Mouse (Mus musculus) spleen, postnatal 36 days (tissue): Measurements from ENCODE around the gene Slc7a1.

Experiments used
- DNase-seq, 2 experiments: peaks; one replicate each; pipeline ENCODE4 v3.0.0; 2022; ENCODE audit warnings: low spot score in 2 of 2, mixed read lengths in 1 of 2

The Slc7a1 gene

DNA sequence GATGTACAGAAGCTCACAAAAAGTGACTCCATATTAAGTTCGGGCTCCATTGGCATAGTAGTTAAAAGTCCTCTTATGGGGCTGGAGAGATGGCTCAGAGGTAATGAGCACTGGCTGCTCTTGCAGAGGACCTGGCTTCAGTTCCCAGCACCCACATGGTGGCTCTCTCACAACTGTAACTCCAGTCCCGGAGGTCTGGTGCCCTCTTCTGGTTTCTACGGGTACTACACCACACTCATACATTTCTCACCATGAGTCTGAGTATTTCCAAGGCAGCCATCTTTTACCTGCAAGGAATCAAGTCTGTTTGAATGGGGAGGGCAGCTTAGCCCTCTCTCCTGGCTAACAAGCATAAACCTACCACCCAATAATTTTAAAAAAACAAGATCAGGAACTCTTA is 30.5 kb downstream of the Slc7a1 start:
- DNase-seq = no peak

DNA sequence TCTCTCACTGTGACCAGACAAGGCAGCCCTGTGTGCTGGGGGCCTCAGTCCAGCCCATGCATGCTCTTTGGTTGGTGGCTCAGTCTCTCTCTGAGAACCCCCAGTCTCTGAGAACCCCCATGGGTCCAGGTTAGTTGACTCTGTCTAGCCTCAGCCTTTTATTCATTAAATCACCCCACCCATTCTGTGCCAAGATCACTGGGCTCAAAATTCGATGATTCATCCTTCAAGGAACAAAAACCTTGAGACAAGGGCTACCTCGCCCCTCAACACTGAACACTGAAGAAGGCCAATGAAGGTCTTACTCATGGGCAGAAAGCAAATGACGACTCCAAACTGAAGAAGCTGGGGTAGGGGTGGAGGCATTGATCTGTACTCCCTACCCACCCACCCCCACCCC is 31.9 kb downstream of the Slc7a1 start:
- DNase-seq = no peak

DNA sequence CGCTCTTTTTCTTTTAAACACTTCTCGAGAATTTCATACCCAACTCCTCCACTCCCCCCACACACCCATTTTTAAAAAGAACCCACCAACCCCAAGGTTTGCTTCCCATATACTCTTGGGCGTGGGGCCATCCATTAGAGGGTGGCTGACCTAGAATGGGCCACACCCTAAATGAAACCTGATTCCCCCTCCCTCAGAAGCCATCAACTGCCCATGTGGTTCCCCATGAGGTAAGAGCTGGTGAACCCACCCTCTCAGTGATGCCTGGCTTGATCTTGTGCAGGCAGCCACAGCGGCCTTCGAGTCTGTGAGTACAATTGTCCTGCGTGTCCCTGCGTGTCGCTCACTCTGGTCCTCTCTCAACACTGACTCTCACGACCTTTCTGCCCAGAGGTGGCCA is 33.2 kb downstream of the Slc7a1 start:
- no peak for DNase-seq

DNA sequence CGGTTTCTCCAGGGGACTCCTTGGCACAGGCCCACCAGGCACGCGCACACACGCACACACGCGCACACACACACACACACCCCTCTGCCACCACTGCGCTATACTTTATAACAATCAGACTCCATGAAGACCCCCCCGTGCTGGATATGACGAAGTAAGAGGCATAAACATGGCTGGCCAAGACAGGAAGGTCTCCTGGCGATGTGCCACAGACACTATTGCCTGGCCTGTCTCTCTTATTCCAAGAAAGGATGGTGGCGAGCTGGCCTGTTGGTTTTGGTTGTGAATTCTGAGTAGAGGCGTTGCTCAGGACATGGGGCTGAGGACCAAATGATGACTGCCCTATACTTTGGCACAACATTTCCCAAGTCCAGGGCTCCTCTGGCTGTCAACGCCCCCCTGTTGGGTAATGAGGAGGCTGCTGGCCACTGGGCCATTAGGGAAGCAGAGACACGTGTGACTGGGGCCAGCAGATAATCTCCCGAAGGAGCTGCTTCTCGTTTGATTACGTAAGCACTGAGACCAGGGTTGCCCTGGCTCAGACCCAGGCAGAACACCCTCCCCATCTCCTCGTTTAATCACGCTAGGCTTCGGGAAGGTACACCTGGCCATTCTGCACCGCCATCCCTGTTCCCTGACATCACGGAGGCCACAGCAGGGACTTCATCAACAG is 36.1 kb downstream of the Slc7a1 start:
- DNase-seq = no peak

DNA sequence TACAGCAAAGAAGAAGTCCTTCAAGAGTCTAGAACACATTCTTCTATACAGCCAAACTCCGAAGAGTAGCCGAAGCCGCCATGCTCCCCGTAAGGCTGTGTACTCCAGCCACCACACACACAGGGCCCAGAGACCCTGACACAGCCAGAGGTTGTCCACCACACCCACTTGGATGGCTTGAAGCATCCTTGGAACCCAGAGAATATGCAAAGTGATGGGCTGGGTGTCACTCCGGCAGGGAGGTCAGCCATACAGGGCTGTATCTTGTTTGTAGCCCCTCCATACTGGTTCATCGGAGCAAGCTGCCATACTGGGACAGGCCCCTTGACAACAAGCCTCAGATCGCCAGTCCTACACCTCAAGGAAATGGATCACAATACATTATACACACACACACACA is 37.4 kb downstream of the Slc7a1 start:
- no peak for DNase-seq

DNA sequence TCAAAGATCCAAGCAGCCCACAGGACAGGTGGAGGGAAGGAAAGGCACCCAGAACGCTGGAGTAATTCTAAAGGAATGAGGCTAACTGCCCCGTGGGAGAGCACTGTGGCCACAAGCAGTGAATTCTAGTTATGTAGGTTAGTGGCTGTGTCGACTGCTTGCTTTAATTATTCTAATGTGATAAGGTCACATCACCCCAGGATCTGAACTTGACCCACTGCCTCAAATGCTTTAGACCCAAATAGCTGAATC is 38.0 kb downstream of the Slc7a1 start:
- DNase-seq = no peak

DNA sequence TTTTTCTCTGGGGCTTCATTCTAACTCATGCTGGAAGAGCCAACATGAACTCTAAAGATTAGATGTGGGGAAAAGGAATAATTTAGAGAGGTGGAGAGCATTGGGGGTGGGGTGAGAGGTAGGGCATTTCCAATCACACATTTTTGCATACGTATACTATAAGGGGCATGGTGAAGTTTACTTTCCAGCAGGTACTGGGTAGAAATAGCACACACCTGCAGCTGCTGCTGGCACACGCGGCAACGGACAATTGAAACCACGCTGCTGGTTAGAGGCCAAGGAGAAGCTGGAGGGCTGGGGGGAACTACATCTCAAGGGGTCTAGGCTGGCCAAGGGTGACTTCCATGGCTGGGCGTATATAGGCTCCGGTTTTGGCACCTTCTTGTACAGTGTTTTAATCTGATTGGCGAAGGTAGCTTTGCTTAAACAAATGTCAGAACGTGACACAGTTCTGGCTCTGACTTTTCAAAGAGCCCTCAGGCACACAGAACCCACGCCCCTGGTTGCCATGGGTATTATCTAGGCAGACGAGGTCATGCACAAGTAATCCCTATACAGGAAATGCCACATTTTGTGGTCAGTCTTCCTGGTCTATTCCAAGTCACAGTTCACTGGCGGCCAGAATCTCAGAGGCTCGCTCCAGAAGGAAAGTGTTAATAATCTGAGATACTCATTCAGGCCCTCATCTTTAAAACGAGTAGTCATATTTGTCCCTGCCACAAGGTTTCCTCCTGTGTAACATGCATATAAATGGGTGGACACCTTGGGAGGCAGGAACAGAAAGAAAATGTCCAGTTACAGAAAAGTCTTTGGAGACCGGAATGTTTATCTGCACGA is 38.6 kb downstream of the Slc7a1 start:
- DNase-seq = peak in 1 of 2 experiments; percentile 22

DNA sequence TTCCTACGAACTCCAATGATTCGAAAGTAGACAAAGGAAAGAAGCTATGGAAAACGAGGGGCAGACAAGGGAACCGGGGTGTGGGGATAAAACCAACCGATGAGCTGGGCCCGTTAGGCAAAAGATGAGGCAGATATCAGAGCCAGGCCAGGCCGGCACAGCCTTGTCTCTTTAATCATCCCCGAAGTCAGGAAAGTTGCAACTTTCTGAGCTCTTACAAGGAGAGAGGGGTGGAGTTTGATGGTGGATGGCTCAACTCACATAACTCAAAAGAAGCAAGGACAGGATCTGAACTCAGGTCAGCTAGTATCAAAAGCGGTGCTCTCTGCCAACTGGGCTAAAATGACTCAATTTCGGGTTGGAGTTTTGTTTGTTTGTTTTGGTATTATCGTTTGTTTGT is 40.6 kb downstream of the Slc7a1 start:
- DNase-seq = no peak

DNA sequence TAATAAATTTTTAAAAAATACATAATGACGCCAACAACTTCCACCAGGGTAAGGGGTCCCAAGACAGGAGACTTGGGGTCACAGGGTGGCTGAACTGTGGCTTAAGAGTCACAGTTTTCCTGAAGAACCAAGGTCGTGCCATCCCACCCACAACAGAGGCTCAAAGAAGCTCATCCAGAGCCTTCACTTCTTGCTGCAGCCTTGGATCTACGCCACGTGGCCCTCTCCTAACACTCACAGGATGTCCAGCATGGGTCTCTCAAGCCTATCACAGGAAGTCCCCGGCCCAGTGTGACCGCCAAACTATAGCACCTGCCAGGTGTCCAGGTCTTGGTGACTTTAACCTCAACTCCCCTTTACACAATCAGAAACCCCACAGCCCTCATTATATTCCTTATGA is 42.5 kb downstream of the Slc7a1 start:
- DNase-seq = no peak

DNA sequence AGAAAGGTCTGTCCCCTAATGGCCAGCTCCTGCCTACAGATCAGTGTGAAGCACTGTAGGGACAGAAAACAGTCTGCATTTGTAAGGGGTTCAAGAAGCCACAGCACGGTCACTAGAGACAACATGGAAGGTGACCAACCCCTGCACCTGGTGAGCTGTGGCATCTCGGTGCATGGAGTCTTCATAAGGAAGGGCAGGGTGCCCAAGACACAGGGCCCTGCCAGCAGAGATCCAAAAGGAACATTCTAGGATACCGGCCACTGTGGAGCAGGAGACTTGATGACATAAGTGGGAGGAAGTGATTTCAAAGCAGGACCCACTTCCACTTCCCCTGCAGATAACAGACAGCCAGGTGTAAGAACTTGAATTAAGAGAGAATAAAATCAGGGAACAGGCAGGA is 43.9 kb downstream of the Slc7a1 start:
- DNase-seq = no peak

DNA sequence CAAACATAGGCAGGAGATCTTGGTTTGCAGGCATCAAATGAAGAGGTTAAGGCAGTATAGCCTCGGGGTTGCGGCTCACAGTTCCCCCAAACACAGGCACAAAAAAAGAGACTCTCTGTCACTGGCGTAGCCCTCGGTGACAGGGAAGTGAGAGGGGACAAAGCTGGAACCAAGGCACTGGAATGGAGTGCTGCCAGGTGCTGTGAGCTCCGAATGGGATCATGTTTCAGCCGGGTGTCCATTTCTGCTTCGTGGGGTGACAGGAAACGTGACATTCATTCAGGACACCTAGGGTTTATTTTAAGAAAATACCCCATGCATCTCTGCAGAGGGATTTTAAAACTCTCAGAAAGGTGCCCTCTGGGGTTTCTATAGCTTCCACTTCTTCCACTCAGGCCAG is 45.2 kb downstream of the Slc7a1 start:
- DNase-seq = no peak

DNA sequence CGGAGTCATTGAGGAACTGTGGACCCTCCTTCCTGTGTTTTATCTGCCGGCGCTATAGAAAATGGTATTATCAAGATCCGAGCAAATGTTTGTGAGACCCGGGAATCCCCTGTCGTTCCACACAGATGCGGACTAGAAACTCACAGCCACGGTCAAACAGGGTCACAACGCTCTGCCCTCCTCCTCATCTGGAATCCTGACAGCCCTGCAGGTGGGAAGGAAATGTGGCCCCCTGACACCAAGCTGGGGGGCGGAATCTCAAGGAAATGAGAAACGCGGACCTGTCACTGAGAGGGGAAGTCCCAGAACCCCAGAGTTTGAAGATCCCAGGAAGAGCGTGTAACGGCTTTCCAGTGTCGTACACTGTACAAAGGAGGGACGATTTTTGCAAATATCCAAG is 46.3 kb downstream of the Slc7a1 start:
- no peak for DNase-seq

DNA sequence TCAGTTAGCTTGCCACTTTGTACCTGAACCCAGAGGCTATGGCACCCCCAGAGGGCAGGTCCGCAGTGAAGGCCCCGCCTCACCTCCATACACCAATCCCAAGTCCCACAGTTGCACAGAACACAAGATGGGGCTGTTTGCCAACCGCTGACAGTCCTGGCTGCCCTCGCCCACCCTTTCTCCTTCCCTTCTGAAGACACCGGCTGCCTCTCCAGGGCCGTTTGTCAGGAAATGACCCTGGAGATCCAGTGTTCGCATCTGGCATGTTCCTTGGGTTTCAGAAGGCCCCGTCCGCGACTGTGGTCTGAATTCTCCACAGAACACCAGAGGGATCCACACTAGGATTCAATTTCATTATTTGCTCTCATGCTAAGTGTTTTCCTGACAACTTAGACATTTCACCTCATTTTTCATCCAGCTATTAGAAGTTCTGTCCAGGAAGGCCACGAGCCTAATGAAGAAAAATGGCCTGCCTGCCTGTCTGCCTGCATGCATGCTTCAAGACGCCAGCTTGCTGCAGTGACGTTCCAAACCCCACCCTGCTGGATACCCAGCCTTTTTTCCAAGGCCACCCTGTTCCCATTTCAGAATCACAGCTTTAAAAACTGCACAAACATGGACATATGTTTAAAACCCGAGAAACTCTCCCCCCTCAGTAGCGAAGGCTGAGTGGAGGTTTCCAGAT is 50.2 kb downstream of the Slc7a1 start:
- DNase-seq = no peak

DNA sequence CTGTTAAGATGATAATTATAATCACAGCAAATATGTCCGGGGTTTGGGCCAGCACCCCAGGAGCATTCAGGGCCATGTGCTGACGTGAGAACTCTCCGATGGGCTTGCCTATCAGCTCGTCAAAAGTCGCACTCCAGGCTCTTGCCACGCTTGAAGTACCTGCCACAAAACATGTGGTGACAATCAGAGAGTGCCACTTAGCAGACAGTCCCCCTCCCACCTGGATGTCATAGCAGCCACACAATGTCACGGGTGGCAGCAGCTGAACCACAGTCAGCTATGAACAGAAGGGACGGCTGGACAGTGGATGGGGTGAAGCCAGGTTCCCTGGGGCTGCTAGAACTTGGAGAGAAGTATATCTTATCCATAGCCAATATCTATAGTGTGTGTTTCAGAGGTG is 51.6 kb downstream of the Slc7a1 start:
- no peak for DNase-seq

DNA sequence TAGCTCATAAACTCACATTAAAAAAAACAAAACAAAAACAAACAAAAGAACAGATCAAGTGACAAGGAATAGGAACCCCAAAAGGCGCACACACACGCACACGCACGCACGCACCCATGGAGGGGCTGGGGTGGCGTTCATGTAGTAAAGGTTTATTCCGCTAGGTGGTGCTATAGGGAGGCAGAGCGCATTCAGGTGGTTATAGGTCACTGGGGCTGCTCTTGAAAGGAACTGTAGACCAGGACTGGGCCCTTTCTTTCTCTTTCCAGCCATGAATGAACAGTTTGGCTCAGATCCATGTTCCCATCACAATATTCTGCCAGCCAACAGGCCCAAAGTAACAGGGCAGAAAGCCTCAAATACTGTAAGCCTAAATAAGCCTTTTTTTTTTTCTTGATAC is 53.2 kb downstream of the Slc7a1 start:
- no peak for DNase-seq

DNA sequence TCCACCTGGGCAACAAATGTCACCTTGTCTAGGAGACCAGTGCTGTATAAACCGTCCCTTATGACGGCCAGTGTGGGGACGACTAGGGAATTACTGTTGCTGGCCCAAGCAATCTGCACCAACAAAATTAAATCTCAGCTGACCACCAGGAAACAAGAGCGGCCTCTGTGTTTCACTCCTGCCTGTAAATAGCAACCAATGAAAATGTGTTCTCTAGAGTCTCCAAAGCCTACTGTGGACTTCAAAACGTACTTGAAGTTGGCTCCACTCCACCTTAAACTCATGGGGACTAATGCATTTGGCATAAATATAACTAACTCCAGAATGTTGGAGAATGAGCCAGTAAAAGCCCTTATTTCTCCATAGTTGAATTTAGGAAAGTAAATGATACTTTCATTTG is 55.3 kb downstream of the Slc7a1 start:
- DNase-seq = no peak

DNA sequence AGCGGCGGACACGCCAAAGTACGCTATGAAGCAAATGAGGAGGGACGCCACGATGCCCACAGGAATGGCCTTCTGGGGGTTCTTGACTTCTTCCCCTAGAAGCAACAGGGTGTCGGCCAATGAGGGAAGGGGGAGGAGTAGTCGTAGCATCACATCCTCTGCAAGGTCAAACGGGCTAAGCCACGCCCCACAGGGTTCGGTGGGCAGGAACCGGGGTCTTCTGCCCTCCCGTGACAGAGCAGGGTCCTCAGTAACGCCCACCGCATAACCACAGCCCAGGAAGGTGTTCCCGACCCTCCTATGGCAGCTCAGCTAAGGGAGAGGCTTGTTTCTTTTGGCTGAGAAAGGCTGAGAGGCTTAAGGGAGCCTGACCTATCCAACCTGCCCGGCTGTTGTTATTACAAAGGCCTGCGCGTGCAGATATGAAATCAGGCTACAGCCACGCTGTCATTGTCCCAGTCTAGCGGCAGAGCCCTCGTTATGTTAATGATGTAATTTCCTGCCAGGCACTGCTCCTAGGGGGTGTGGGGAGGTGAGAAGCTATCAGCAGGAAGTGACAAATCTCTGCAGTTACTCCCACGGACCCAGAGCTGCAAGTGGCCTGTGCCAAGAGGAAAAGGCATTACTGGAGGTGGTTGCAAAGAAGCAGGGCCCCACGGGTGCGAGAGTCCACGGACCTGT is 57.5 kb downstream of the Slc7a1 start:
- peak; percentile 11 to 18 for DNase-seq

DNA sequence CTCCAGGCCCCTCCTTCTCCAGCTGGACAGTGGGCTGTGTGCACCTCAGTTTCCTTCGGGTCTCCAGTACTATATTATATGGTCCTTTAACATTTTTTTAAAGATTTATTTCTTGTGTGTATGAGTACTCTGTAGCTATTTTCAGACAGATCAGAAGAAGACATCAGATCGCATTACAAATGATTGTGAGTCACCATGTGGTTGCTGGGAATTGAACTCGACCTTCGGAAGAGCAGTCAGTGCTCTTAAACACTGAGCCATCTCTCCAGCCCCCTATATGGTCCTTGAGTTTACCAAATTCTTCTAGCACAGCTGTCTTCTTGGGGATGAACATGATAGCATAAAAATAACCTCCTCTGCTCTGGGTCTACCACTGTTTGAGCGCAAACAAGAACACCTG is 60.6 kb downstream of the Slc7a1 start:
- no peak for DNase-seq

DNA sequence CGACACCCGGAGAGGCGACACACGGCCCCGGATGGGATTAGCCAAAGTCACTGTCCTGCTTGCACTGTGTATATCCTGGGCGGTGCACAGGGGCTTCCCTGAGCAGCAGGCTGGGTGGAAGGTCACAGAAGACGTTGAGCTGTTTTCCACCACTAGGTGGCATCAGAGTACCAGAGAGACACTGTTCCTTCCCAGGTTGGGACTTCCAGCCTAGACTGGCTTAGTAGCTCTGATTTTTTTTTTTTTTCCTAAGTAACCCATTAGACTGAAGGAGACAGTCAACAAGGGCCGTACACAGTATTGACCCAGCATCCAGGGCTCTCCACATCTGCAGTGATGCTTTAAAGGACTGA is 67.1 kb downstream of the Slc7a1 start:
- DNase-seq = peak; percentile 54 to 63

DNA sequence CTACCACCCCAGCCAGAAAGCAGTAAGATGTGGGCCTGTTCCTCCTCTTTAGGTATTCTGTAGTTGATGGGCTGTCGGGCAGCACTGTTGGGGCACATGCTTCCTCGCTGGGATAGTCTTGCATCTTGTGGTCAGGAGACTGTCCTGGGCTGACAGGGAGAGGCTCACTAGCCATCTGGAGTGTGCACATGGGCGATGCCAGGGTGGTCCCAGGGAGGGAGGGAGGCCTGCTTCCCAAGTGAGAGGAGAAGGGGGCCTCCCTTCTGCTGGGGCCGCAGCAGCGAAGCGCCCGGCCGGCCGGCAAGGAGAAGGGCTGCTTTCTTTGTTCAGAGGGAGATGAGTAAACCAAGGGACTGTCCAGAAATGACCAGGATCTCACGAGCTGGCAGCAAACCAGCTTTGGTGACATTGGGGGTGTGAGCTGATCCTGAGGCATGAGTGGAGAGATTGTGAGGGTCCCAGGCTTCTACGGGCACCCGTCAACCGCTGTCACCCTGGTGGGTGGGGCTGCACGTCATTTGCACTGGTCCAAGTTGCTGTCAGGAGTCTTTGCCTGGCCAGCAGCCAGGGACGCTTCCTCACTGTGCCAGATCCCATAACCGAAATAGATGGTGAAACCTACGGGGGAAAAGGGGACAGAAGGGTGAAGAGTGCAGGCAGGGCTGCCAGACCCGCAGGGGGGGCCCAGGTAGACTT is 67.6 kb downstream of the Slc7a1 start:
- DNase-seq = no peak

DNA sequence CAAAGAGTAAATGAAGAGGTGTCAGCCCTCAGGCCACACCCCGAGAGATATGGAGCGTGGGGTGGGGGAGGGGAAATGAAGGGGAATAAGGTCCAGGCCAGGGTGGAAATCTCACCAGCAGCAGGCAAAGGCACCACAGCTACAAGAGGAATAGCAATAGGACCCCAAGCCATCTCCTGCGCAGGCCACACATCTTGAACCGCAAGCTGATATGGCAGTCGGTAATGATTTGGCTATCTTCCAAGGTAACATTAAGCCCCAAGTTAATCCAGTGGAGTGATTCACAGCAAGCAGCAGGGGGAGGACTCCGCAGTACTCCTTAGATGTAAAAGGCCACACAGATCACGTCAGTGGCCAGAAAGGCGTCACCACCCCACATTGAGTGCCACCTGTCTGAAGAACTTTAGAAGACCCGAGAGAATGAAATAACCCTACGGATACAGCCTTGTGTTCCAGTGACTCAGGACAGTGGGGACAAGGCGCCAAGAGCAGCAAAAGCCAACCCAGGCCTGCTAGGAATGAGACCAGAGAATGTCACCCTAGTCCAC is 68.4 kb downstream of the Slc7a1 start:
- no peak for DNase-seq

DNA sequence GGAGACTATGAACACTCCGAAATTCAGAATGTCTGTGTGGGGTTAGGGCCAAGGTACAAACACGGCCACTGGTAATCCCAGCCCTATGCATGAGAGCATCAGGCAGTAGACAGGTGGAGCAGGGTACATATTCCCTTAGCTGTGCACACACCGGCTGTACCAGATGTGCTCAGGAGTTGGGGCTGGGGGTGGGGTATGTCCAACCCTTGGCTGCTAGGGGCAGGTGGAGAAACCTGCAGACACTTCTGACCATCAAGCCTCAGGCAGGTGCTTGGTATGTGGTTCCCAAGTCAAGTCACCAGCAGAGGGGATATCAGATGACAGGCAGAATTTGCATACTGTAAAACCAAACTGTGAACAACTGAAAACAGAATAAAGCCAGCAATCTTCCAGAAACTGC is 70.7 kb downstream of the Slc7a1 start:
- DNase-seq = no peak
